Mouse (Mus musculus) brown adipose tissue, adult 24 weeks (tissue): ENCODE measurements at regions not wholly inside any gene's neighbourhood (a gene's known extent, or its start where the extent isn't known, plus 50 kb on each side); places are given as distances from the start of the nearest gene placed in this dataset.

Source experiments
- H3K27ac ChIP-seq: fragments of 200-500 bp; replicated peaks from 2 replicates; pipeline ENCODE4 v1.5.1; 2012; ENCODE audit warnings: low read depth, mild to moderate bottlenecking, low read length
- H3K4me1 ChIP-seq: fragments of 200-500 bp; 2 replicates; pipeline ENCODE4 v1.6.1; 2012; ENCODE audit warnings: low read length, mixed read lengths; ENCODE audit not compliant: control insufficient read depth, insufficient read depth, insufficient read length
- H3K4me3 ChIP-seq: fragments of 200-500 bp; 2 replicates; pipeline ENCODE4 v1.5.1; 2012; ENCODE audit warnings: low read depth, mild to moderate bottlenecking, low read length, moderate library complexity; ENCODE audit not compliant: insufficient read depth

DNA sequence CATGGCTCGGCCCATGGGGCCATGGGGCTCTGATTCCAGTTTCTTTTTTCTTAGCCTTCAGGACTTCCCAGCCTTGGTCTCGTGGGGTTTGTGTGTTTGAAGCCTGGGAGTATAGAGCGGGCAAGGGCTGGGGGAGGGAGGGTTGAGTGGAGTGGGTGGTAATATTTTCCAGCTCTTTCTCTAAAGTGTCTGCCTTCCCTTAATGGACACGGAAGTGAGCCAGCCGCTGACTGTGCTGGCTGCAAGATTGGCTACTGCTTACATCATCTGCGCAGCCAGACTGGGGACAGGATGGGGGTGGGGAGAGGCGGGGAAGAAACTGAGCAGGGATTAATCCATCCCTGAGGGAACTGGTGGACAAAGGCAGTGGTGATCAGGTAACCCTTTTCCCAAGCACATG lies 52.3 kb downstream of the Tnp1 start:
- peaks cover 2% of the 10 kb centered on the region; the same call in 1 of the 2 replicates for H3K4me1 ChIP-seq
- H3K4me3 ChIP-seq = no peak overlapping the region
- no peak overlapping the region for H3K27ac ChIP-seq

GRCm38 (mm10) chr1:72960241-72960653 lies 55.5 kb downstream of the Tnp1 start:
- no peak overlapping the region for H3K27ac ChIP-seq
- H3K4me3 ChIP-seq = no peak overlapping the region
- peaks cover 2% of the 10 kb centered on the region; the same call in 1 of the 2 replicates for H3K4me1 ChIP-seq

DNA sequence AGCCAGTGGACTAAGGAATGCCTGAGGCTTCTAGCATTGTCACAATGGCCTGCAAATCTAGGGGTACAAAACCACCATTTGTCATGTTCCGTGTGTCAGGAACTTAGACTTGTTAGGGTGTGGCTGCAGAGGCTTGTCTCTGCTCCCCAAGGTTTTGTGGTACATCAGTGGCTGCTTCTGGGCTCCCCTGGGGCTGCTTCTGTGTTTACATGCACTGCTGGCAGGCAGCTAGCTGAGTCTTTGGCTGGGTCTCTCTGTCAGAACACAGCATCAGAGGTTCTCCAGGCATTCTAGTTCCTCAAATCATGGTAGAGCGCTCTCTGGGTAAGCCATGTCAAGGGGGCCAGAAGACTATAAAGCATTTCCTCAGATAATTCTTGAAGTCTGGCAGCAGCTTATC lies 60.3 kb downstream of the Tnp1 start:
- H3K4me1 ChIP-seq = no peaks in the 10 kb centered on the region
- no peak overlapping the region for H3K4me3 ChIP-seq
- H3K27ac ChIP-seq = no peak overlapping the region

GRCm38 (mm10) chr1:72952896-72953295 lies 62.8 kb downstream of the Tnp1 start:
- Histone ChIP-seq H3K27ac (no peak overlapping the region), H3K4me3 (no peak overlapping the region), H3K4me1 (no peaks in the 10 kb centered on the region)

- no peaks in the 10 kb centered on the region for H3K4me1 ChIP-seq
- no peak overlapping the region for H3K4me3 ChIP-seq
- H3K27ac ChIP-seq = no peak overlapping the region
These were observed 63.9 kb downstream of the Tnp1 start for GRCm38 (mm10) chr1:72951802-72952201.

DNA sequence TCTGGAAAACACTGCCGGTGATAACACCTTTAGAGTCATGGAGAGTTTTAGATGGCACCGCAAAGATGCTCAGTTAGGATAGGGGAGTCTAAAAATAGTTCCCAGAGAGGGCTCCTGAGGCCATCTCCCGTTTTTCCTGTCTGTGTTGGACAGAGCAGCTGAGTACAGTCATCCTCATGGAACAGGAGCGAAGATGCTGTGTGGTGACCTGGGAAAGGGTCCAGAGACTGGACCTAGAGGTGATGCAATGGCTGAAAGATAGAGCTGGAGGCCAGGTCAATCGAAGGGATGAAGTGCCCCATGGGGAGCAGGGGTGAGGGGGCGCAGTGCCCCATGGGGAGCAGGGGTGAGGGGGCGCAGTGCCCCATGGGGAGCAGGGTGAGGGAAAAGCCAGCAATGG lies 64.3 kb downstream of the Tnp1 start:
- no peak overlapping the region for H3K4me3 ChIP-seq
- H3K4me1 ChIP-seq = no peaks in the 10 kb centered on the region
- H3K27ac ChIP-seq = no peak overlapping the region

- Histone ChIP-seq H3K4me3 (no peak overlapping the region), H3K4me1 (no peaks in the 10 kb centered on the region; the same call in 1 of the 2 replicates), H3K27ac (no peak overlapping the region)
These were observed 69.5 kb downstream of the Tnp1 start for GRCm38 (mm10) chr1:72946235-72946634.

GRCm38 (mm10) chr1:72945750-72946102 lies 70.0 kb downstream of the Tnp1 start:
- H3K4me1 ChIP-seq = no peaks in the 10 kb centered on the region; the same call in 1 of the 2 replicates
- no peak overlapping the region for H3K4me3 ChIP-seq
- no peak overlapping the region for H3K27ac ChIP-seq

DNA sequence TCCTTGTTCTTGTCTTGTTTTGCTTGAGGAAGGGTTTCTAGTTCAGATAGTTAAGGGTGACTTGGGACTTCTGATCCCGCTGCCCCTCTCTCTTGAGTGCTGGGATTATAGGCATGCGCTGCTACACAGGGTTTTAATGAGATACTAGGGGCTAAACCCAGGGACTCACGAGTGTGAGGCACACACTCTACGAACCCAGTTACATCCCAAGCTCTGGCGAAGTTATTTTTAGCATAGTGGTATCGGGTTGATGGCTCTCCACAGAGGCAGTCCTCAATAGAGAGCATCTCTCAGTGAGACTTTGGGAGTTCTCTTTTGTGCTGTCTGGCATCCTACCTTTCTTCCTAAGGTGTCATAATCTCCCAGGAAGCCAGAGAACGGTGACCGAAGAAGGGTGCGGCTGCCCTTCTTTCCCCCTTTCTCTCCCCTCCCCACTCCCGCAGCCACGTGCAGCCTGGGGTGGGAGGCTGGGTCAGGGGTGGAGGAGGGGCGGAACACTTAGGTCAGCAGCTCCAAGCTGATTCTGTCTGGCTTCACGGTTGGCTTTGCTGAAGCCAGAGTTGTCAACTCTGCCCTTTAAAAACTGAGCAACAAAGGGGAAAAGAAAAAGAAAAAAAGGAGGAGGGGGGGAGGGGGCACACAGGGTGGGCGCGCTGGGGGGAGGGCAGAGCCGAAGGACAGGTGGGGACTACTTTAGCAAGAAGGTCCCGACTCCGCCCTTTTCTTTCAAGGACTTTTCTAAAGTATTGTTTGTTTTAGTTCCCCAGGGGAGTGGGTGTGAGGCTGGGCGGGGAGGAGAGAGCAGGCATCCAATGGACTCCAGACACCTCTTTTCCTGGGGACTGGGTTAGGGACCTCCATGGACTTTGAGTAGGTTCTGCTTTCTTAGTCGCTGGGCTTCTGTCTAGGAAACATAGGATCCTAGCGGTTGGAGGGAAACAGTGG lies 70.4 kb upstream of the Igfbp5 start:
- Histone ChIP-seq H3K4me3 (no peak overlapping the region), H3K4me1 (no peaks in the 10 kb centered on the region; the same call in 1 of the 2 replicates), H3K27ac (no peak overlapping the region)

DNA sequence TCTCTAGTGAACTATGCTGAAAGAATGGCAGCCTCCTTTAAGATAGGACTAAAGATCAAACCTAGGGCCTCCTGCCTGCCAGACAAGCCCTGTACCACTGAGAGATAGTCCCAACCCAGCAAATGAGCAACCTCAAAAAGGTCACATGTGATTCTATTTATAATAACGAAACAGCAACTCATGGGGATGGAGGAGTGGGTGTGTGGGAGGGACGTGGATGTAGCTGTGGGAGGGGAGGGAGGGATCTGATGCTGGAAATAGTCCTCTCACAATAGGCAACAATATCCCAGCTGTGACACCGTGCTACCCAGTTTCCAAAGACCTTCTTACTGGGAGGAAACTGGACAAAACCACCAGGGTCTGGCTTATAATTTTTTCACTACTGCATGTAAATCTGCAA lies 69.5 kb upstream of the Igfbp5 start:
- Histone ChIP-seq H3K4me1 (no peaks in the 10 kb centered on the region; the same call in 1 of the 2 replicates), H3K27ac (no peak overlapping the region), H3K4me3 (no peak overlapping the region)

GRCm38 (mm10) chr1:72943082-72943481 lies 68.4 kb upstream of the Igfbp5 start:
- no peak overlapping the region for H3K27ac ChIP-seq
- H3K4me1 ChIP-seq = no peaks in the 10 kb centered on the region; the same call in 1 of the 2 replicates
- H3K4me3 ChIP-seq = no peak overlapping the region

DNA sequence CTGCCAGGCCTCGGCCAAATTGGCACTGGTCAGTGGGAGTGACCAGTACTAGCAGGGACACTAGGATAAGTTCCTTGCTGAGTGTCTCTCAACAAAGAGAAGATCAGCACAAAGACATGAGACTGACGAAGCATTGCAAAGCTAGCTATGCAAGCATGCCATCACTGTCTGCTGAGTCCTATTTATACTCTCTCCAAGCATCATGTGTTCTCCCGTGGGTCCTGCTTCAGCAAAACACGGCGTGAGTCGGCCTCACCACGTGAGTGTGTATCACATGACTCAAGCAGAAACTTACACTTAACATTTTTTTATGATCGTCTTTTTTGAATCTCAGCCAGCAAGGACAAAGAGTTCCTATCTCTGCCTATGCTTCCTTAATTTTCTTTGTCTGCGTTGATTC lies 67.7 kb upstream of the Igfbp5 start:
- Histone ChIP-seq H3K4me1 (no peaks in the 10 kb centered on the region; the same call in 1 of the 2 replicates), H3K27ac (no peak overlapping the region), H3K4me3 (no peak overlapping the region)

- no peak overlapping the region for H3K4me3 ChIP-seq
- H3K4me1 ChIP-seq = no peaks in the 10 kb centered on the region
- H3K27ac ChIP-seq = no peak overlapping the region
These were observed 65.3 kb upstream of the Igfbp5 start for GRCm38 (mm10) chr1:72939948-72940347.

DNA sequence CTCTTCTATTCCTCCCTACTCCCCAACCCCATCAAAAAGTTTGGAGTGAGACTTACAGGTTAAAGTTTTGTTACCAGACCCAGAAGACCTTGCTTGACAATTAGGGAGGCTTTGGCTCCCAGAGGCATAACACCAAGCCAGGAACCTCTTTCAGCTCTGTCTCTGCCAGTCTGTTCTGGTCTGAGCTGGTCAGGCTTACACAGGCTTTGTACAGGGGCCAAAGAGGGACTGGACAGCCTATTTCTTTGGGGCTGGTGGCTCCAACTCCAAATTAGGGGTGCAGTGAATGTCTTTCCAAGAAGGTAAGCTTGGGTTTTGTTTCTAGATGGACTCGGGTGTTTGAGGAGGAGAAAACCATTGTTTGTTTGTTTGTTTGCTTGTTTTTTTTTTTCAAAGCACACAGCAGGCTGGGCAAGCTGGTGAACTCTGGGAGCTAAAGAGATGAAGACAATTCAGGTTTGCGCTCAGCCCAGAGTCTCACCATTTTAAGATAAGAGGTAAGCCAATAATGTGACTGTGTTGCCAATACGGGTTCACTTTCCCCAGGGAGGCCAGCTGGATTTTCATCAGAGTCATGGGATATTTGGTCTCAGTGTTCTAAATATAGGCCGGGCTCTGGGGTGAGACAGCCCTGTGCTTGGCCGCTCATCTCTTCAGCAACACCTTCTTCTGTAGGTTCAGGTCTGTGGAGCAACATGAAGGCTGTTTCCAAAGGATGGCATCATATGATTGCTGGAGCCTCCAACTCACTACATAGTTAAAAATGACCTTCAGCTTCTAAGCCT lies 62.2 kb upstream of the Igfbp5 start:
- Histone ChIP-seq H3K4me1 (no peaks in the 10 kb centered on the region), H3K27ac (0 out of 2 replicates have a peak overlapping the region, but pooled peaks have one; percentile 23), H3K4me3 (no peak overlapping the region)

GRCm38 (mm10) chr1:72936231-72936630 lies 61.5 kb upstream of the Igfbp5 start:
- Histone ChIP-seq H3K27ac (no peak overlapping the region), H3K4me1 (no peaks in the 10 kb centered on the region), H3K4me3 (no peak overlapping the region)
